Mouse (Mus musculus) embryonic fibroblast, embryonic 13.5 days (primary cell): ENCODE measurements around the gene AI854703.

Experiments
- CTCF ChIP-seq: IDR thresholded peaks from 2 replicates; pipeline ENCODE4 v1.5.1; 2011; ENCODE audit warnings: mild to moderate bottlenecking, control low read depth, low read length, moderate library complexity, borderline replicate concordance; ENCODE audit not compliant: insufficient read depth
- POLR2A ChIP-seq: IDR thresholded peaks from 2 replicates; pipeline ENCODE4 v1.6.1; 2011; ENCODE audit warnings: low read depth, mild to moderate bottlenecking, control low read depth, low read length, moderate library complexity

DNA sequence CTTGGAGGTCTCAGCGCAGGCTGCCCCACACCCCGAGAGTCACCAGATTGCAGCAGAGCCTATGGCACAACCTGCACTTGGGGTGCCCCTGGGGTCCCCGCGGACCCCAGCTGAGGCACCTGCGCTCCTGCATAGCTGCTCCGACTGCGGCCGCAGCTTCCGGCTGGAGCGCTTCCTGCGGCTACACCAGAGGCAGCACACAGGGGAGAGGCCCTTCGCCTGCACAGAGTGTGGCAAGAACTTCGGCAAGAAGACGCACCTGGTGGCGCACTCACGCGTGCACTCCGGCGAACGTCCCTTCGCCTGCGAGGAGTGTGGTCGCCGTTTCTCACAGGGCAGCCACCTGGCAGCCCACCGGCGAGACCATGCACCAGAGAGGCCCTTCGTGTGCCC, 29.3 kb upstream of the AI854703 start:
- TF ChIP-seq CTCF (no peak), POLR2A (no peak)
